Mouse (Mus musculus) layer of hippocampus, postnatal 14 days (tissue): Measurements from ENCODE around the gene Calhm2. TPM values are rescaled to one million over a fixed set of nuclear protein-coding genes. Genes with fewer than 3 reads are reported as not detected.

Experiments
- DNase-seq, 2 experiments: peaks; one replicate each; pipeline ENCODE4 v3.0.0; 2021 to 2022; ENCODE audit warnings: low spot score in 2 of 2, mixed read lengths in 1 of 2
- long read RNA-seq, 2 experiments: library from polyadenylated mRNA; stranded (forward); transcript quantifications; one replicate each; pipeline ENCODE4 v2.0.0; 2021
- total RNA-seq, 2 experiments: library from RNA; stranded (reverse); gene quantifications; 2 replicates each; pipeline ENCODE4 v1.2.3; 2021

Gene Calhm2
- total RNA-seq = 1 to 10 TPM; 3.6 to 3.9 TPM
- long read RNA-seq, experiment 1, partial matches to known transcripts = 0 of 1 reads
- long read RNA-seq, experiment 1, other reads (novel, unspliced or antisense) = 1 of 1 reads
- long read RNA-seq, experiment 2 = 0 reads

DNA sequence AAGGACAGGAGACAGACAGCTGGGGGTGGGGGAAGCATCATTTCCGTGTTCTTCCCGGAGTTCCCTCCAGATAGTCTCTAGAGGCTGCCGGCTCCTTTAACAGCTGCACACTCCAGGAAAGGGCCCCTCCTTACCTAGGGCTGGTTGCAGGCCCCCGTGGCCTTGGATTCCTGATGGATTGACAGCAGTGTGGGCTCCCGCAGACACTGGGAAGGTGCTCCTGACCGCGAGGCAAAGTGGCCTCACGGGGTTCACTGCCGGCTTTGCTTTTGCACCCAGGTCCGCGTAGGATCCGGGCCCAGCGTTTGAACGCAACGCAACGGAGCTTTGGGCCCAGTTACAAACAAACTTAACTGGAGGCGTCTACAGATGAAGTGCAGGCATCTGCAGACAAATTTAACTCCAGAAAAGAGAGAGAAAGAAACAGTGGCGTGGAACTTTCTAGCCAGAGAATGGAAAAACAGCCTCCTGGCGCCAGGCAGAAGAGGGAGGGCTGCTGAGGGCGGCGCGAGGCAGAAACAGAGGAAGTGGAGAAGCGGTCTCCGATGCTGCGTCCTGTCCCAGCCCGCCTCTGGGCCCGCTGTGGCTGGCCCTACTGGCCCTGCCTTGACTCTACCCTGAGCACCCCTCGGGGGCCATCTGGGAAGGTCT, at the start of gene Calhm2:
Calhm2 (minus strand) TSS at position 524 of the 651 bp plus-strand sequence.
- DNase-seq = peak; percentile 45 to 56

DNA sequence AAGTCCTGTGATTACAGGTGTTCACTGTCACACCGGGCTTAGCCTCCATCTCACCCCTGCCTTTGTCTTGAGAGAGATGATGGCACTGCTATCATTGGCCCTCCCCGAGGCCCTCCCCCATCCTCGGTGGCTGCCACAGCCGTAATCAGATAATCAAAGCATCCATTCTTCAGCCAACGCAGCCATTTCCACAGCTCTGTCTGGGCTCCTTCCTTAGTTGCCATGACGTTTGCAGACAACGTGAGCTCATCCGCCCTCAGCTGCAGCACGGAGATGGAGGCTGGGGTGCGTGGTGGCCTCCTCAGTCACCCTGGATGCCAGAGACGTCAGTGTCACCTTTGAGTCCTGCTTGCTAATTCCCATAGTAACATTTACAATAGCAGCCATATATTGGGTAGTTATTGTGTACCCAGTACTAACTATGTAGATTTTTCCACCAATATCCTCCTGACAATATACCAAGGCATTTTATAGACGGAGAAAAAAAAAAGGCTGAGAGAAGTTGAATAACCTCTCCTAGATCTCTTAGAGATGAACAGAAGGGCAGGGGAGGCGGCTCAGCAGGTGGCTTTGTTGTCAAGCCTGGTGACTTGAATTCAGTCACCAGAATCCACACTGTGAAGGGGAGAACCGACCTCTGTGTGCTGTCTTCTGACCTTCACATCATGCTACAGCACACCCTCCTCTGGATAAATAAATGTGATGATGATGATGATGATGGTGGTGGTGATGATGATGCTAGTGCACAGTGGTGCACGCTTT, 48.6 kb upstream of the Calhm2 start:
- no peak for DNase-seq

DNA sequence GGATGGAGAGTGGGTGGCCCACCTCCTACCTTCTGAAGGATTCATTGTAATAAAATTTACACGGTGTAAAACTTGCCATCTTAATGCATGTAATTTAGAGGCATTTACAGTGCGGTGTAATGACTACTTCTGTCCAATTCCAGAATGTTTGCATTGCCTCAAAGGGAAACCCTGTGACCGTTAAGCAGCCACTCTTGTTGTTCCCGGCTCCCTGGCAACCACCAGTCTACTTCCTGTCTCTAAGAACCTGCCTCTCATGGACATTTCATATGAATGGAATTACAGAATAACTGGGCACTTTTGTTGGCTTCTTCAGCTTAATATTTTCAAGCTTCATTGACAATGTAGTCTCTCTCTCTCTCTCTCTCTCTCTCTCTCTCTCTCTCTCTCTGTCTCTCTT, 46.6 kb upstream of the Calhm2 start:
- DNase-seq = no peak

DNA sequence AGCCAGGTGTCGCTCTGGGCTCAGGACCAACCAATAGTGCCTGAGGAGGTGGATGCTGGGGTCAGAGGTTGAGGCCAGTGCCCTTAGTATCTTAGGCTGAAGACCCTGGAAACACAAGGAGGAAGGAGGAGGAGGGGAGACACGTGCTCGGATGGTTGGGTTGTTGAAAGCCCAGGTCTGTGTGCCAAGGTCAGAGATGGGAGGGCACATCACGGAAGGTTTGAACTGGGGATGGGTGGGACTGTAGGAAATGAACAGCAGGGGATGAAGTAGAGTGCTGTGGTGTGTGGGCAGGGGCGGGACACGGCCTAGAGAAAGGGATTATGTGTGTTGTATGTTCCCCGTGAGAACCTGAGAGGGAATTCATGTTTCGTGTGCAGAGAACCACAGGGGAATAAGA, 46.1 kb upstream of the Calhm2 start:
- no peak for DNase-seq

DNA sequence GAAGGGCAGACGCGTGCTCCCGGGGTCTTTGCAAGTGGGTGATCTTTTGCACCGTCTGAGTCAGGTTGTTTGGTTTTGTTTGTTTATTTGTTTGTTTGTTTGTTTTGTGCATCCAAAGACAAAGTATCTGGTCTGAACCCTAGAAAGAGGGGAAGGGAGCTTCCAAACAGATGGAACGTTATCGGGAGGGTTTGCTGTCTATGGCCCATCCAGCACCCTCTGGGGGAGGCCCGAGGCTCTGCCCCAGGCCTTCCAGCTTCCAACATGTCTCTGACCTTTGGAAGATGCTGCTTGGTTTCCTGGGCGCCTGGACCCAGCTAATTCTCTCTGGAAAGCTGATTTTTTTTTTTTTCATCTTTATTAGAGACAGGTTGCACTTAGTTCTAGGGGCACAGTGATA, 41.9 kb upstream of the Calhm2 start:
- DNase-seq = no peak

DNA sequence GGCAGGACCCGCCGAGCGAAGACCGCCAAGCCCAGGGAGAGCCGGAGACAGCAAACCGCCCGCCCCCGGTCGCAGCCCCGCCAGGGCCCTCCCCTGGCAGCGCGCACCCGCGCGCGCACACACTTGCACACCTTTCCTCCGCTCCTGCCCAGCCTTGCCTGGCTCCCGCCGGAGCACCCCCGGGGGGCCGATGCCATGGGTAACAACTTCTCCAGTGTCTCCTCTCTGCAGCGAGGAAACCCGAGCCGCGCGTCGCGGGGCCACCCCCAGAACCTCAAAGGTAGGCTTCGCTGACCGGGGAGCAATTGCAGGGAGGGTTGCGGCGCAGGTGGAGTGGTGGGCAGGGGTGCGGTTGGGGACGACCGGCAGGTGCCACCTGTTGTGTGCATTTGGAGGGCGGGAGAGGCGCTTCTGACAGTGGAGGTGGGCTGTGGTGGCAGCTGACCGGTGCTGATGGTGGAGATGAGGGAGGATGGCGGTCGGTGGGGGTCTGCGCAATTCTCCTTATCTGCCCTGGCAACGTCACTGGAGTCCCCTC, 41.2 kb upstream of the Calhm2 start:
- peak in 1 of 2 experiments; percentile 39 for DNase-seq

DNA sequence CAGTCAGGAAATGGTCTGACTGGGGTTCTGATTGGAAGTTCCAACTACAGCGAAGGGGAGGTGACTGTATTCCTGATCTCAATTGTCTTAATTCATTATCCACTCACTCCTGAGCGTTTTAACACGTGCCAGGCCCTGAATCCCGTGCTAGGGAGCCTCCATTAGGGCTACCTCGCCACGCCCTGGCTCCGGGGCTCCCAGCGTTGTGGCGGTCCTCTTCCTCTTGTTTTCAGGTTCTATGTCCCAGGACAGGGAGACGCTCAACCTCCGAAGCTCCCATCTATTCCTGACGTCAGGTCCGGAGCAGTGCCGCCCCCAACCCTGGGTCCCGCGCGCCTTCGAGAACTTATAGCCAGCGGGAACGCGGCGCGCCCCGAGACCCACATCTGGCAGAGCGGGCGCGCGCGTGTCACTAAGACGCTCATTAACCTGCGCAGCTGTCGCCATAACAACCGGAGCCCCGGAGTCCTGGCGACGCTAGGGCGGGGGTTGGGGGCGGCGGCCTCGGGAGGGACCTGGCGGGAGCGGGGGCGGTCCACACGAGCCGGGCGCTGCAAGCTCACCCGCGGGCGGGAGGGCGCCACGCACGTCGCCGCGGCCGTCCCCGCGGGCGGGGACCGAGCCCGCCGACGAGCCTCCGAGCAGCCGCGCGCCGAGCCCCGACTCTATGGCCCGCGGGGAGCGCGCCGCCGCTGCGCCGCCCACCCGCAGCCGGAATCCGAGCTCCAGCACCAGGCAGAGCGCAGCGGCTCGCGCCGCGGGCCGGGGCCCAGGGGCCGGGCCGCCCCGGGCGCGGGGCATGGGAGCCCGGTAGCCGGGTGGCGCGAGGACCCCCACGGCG, 40.6 kb upstream of the Calhm2 start, which contains the start of gene Neurl1a:
Neurl1a (plus strand) TSS at position 390 of the 841 bp plus-strand sequence.
- peak; percentile 58 to 65 for DNase-seq

DNA sequence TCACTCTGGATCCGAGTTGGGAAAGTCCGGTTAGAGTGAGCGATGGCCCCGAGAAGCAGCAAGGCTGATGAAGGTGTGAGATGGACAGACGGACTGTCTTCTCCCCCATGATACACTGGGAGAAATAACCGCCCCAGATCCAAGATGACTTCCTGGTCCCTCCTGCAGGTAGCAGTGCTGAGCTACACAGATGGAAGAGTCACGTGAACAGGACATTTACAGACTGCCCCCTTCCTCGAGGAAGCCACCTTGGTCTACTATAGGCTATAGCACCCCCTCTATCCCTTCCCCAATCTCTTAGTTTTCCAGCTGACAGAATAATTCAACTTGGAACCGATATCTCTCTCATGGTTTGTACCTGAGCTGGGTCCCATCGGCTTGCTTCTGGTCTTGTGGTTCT, 39.9 kb upstream of the Calhm2 start:
- DNase-seq = no peak

DNA sequence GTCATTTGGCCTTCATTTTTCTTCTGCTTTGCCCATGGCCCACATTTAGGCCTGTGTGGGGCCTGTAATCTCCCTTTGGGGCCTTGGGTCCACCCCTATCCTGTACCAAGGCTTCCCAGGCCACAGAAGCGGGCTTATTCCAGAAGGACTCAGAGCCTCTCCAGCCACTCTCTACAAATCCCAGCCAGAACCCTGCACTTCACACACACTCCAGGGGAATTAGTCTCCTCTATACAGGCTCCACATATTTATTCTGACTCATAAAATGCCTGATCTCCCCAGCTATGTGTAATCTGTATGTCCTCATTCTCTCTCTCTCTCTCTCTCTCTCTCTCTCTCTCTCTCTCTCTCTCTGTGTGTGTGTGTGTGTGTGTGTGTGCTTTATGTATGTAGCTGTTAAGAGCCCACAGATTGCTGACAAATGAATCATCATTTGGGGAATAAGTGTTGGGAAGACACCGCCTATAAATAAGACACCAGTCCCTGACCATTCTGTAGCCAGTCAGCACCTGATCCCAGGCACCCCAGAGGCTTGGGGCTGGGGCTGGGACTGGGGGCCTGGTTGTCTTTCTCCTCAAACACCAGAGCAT, 38.9 kb upstream of the Calhm2 start:
- no peak for DNase-seq

DNA sequence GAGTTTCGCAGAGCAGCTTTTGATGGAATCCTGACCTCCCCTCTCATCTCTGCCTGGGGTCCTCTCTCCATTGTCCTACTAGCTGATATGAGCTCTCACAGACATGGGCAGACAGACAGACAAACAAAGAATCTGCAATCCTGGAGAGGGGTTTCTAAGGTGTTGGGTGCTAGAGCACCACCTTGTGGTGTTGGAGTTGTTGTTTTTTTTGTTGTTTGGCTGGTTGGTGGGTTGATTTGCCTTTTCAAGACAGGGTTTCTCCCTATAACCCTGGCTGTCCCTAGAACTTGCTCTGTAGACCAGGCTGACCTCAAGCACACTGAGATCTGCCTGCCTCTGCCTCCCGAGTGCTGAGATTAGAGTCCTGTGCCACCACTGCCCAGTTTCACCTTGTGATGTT, 37.4 kb upstream of the Calhm2 start:
- DNase-seq = no peak

DNA sequence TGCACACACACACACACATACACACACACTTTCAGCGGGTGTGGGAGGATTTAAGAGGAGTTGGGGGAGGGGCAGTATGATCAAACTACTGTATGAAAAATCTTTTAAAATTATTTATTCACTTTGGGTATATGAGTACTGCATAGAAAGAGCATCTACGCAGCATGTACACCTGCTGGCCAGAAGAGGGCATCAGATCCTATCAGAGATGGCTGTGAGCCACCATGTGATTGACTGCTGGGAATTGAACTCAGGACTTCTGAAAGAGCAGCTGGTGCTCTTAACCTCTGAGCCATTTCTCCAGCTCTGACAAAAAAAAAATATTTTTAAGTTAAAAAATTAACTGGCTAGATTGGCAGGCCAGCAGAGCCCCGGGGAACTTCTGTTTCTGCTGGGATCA, 36.4 kb upstream of the Calhm2 start:
- peak in 1 of 2 experiments; percentile 49 for DNase-seq

DNA sequence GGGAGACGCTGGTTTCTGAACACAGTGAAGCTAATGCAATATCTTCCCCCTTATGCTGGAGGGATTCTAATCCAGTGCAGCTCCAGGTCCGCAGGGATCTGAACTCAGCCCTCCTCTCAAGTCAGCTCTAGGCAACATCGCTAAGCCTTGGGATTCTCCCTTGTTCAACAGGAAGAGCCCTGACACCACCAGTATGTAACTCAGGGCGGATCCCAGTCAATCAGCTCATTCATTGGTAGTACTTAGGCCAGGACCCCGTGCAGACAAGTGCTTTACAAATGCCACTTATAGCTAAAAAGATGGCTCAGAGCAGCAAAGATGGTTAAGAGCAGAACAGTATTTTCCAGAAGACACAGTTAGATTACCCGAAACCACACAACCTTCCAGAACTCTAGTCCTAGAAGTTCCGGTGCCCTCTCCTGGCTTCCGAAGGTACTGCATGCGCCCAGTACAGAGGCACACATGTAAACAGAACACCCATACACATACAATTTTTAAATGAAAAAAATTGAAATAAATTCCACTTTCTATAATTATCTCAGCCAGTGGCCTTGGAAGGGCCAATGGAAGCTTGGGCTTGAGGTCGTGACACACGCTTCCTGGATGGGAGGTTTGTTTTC, 30.8 kb upstream of the Calhm2 start:
- DNase-seq = peak; percentile 86 to 87

DNA sequence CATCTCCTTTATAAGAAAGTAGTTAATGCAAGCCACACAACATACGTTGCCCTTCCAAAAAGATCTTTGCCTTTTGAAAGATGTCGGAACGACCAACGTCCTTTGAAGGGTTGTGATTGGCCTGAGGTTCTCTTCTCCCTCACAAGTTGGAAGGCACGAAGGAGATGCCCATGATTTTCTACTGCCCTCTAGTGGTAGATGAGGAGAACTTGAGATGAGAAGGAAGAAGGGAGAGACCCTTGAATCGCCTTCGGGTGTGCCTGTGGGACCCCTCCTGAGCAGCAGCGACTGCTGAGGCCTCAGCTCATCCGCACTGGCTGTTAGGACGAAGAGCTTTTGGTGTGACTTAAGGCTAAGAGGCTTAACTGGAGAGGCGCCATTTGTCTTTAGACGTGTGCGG, 30.1 kb upstream of the Calhm2 start:
- peak; percentile 21 to 61 for DNase-seq

DNA sequence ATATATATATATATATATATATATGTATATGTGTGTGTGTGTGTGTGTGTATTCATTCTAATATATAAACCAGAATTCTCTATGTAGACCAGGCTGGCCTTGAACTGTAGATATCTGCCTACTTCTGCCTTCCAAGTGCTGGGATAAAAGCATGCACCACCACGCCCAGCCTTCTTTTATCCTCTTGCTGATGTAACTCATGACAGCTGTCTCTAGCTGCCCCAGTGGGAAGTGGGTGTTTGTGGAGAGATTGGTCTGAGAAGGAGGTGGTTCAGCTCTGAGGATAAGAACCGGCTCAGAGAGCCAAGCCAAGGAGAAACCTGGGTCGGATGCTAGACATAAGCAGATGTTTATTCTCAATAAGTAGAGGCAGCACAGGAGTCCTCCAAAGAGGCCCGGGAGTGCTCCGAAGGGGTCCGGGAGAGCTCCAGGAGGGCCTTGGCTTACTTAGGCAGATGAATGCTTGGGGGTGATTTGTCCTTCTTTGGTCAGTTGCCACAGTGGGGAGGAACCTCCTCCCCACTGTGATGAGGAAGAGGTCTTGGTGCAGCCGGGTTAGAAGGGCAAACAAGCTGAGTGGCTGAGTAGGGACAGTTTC, 29.6 kb upstream of the Calhm2 start:
- no peak for DNase-seq

DNA sequence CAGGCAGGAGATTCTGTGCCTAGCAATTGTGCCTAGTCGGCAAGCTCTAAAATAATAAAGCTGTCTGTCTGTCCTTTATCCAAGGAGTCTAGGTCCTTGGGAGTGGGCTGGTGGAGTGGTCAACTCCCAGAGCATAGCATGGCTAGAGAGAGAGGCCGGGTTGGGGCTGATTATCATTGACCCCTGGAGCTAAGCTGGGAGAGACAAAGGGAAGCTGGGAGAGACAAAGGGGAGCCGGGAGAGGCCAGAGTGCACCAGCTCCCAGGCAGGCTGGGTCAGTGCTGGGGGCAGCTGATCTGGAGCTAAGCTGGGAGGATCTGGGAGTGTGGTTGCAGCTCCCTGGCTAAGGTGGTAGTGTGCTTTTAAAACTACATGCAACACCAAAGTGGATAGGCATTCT, 28.7 kb upstream of the Calhm2 start:
- no peak for DNase-seq

DNA sequence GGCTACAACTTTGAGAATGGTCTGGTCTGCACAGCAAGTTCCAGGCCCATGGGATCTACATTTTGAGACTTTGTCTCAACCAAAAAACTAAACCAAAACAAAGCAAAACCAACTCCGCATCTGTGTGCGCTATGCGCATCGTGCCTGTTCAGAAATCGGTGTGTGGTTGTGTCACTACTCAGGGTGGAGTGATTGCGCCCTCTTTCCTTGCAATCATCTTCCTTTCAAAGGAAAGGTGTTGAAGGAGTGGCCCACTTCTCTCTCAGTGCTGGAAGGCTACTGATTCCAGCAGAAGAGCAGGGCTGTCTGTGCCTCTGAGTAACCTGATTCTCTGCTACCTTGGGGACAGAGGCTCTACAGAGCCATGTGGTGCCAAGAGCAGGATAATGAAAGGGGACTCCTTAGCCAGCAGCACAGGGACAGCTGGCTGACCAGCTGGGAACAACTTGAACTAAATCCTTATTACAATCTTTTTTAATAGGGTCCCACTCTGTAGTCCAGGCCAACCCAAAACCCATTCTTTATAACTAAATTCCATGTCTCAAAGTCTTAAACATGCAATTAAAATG, 25.2 kb upstream of the Calhm2 start:
- DNase-seq = no peak

DNA sequence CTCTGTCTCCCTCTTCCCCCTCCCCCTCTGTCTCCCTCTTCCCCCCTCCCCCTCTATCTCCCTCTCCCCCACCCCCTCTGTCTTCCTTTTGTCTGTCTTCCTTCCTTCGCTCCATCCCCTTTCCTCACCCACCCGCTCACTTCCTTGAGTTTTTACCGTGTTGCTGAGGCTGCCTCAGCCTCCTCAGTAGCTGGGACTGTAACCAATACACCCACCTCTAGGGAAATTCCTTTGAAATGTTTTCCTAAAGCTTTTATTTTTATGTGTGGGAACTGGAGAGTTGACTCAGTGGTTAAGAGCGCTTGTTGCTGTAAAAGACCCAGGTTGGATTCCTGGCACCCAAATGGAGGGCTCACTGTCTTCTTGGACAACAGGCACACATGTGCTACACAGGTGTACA, 23.6 kb upstream of the Calhm2 start:
- DNase-seq = no peak

DNA sequence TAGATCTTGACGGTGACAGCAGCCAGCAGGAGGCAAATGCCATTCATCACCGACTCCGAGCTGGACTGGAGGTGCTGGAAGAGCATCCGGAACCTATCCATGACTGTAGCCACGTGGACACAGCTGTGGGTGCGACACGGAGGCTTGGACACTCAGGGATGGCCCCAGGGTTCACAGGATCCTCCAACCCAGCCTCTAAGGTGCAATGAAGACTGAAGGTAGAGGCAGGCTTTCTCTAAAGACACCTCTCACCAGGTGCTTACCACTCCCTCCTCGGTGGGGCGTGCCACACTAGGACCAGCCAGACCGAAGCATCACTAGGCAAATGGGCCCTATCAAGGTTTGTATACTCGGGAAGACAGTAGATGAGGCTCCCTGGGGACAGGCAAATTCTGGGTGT, 19.6 kb upstream of the Calhm2 start, which contains the start of gene Calhm3:
Calhm3 (minus strand) TSS at position 101 of the 400 bp plus-strand sequence.
- DNase-seq = no peak

DNA sequence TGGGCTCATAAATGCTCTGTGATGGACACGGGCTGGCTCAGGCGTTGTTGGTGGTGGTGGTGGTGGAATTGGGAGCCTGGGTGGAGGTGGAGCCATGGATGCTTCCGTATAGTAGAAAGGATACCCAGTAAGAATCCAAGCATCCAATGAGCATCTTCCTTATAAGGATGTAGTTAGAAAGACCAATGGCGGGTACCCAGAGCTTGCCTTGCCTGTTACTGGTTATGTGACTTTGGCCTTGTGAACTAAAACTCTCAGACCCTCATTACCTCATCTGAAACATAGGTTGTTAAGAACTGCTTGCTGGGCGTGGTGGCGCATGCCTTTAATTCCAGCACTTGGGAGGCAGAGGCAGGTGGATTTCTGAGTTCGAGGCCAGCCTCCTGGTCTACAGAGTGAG, 15.7 kb upstream of the Calhm2 start:
- DNase-seq = no peak

DNA sequence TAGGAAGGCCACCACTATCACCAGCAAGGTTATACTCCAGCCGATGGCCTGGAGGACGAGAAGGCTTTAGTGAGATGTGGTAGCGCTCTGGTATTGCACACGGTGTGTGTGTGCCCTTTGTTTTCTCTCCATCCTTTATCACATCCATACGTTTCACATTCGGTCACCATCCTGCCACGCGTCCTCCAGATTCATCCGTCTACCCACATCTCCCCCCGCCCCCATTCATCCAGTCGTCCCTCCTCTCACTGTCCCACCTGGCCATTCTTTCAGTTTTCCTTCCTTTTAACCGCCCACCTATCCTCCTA, 13.9 kb upstream of the Calhm2 start:
- no peak for DNase-seq
